ENCODE assay signal across 8 mouse cellular contexts in genomic region chr1:132476928-132477691, GRCm38 (mm10). TPM values are rescaled to one million over a fixed set of nuclear protein-coding genes. Genes with fewer than 3 reads are reported as not detected.
DNase-seq lines count a peak whose midpoint lies in the region; ATAC-seq and TF ChIP-seq lines count a peak whose summit lies in the region.

Gene Rbbp5 (plus strand): TSS chr1:132477365.

- H3K9ac ChIP-seq in forebrain, embryonic 15.5 days (replicated peaks), result peak within 1 kb of the TSS; percentile 74

- DNase-seq in ES-CJ7 (ENCODE audit: low read depth, low spot score), result peak; percentile 93
- peak; percentile 83 for DNase-seq in cerebellum, adult 11 months
- DNase-seq in heart, postnatal 25 days (ENCODE audit: low spot score), result peak; percentile 71
- peak; percentile 71 to 91 for DNase-seq in layer of hippocampus, adult 18-20 months (ENCODE audit: low spot score in 2 of 2)
- peak; percentile 88 for DNase-seq in lung, adult 2 months
- DNase-seq in thymus, adult 18-20 months, result peak; percentile 68 to 72

- H3K4me2 ChIP-seq in forebrain, embryonic 15.5 days (replicated peaks), result peak within 1 kb of the TSS; percentile 70

- H3K9me3 ChIP-seq in forebrain, embryonic 15.5 days, result no peaks in the 10 kb centered on the region

- peak; percentile 55; the same call in 1 of the 2 replicates for TF ChIP-seq POLR2A in lung, adult 2 months (IDR thresholded peaks at IDR 0.05; ENCODE audit: borderline replicate concordance, extremely low read depth, low read depth, low read length)

- under 1% methylated on average over 43 of the region's 43 CpGs for WGBS in forebrain, embryonic 15.5 days
- whole genome bisulfite sequencing in lung, adult 2 months, result under 1% methylated on average over 43 of the region's 43 CpGs

- no peaks in the 10 kb centered on the region for H3K27me3 ChIP-seq in forebrain, embryonic 15.5 days

- no peak for TF ChIP-seq CTCF in lung, adult 2 months (IDR thresholded peaks at IDR 0.05; ENCODE audit: insufficient read depth, low read length)

- H3K4me3 ChIP-seq in forebrain, embryonic 15.5 days, result peak within 1 kb of the TSS; percentile 88
- peak within 1 kb of the TSS; percentile 85 for H3K4me3 ChIP-seq in lung, adult 2 months (replicated peaks; ENCODE audit: extremely low read depth, low read depth, low read length)

- H3K36me3 ChIP-seq in forebrain, embryonic 15.5 days, result no peaks in the 10 kb centered on the region

- intact Hi-C loops in heart, postnatal 25 days (cut with DNase I), result loop anchor here (2.0 to 5.0 kb wide), 2 partner anchors 58 to 165 kb away; no protein-coding TSS in a partner anchor

- ATAC-seq in forebrain, embryonic 15.5 days (replicated peaks), result peak; percentile 93
- peak; percentile 86 for ATAC-seq in neutrophil, adult 5-6 weeks (ENCODE audit: extremely low read depth, insufficient number of reproducible peaks, low FRiP score, poor library complexity, severe bottlenecking)

- peaks cover 32% of the 10 kb centered on the region for H3K4me1 ChIP-seq in forebrain, embryonic 15.5 days
- peaks cover 9% of the 10 kb centered on the region for H3K4me1 ChIP-seq in lung, adult 2 months (ENCODE audit: control insufficient read depth, insufficient read depth, low read length)

- peak within 1 kb of the TSS; percentile 75 for H3K27ac ChIP-seq in forebrain, embryonic 15.5 days (replicated peaks)

RNA-seq across cellular contexts. Expression of gene Rbbp5, which starts in this region (rescaled TPM):
- polyA plus RNA-seq in forebrain, embryonic 15.5 days (2015; fragmentation: Nextera tagmentation; extraction: Ambion mirVana), result 54.9 and 55.5 TPM in 2 replicates
- total RNA-seq in heart, postnatal 25 days (2021), result 10 to 100 TPM; 18.9 to 24.2 TPM
- 10 to 100 TPM; 66.1 to 77.7 TPM for total RNA-seq in layer of hippocampus, adult 18-20 months (2021)
- polyA plus RNA-seq in lung, adult 2 months (2012; rRNA removed), result 11.7 and 20.8 TPM in 2 replicates
- 49.8 and 57.6 TPM in 2 replicates for total RNA-seq in neutrophil, adult 5-6 weeks (2017)

Comparison
In these comparisons a context has a peak if more than half of its experiments do, and no peak if none do; other contexts are left out.
1. Peak in every context shown above with its lines: DNase-seq, ATAC-seq, H3K4me3 ChIP-seq and H3K27ac ChIP-seq.